Mouse (Mus musculus): ENCODE measurements around the gene Prps1l3. TPM values are rescaled to one million over a fixed set of nuclear protein-coding genes. Genes with fewer than 3 reads are reported as not detected.

Prps1l3 gene
- total RNA-seq (2014; rRNA removed): 40.1 and 41.1 TPM in 2 replicates
- 13.2 and 17.5 TPM in 2 replicates for polyA plus RNA-seq (2012; rRNA removed)

DNA sequence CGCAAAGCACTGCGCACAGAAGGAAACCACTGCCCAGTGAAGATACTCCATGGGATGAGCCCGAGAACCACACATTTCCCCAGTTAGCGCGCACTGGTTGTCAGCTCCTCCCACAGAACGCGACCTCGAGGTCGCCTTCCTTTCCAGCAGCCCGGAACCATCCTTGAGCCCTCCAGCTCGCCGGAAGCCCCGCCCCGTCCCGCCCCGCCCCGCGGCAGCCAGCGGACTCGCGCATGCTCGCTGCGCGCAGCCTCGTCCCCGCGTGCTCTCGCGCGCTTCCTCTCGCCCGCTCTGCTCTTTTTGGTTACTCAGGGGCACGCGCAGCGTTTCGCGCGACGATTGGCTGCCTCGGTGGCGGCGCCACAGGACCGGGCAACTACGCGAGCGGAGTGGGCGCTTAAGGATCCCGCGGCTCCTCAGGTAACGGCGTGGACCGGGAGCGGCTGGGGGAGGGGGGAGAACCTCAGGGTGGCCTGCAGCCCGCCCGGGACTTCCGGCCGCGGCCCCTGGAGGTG is at the start of gene Prps1l3, which contains the start of gene Mipol1:
TSS of gene Prps1l3 (plus strand) at position 221 of the 515 bp plus-strand sequence.
TSS of gene Mipol1 (plus strand) at position 236 of the 515 bp plus-strand sequence.
- Histone ChIP-seq H3K9ac (ENCODE audit: low read depth, low read length) (peak within 1 kb of the TSS; percentile 86), H3K4me3 (ENCODE audit: insufficient read depth, low read depth, low read length) (peak within 1 kb of the TSS; percentile 83), H3K27me3 (ENCODE audit: control insufficient read depth, insufficient read depth, low read length) (no peaks in the 10 kb centered on the region), H3K36me3 (ENCODE audit: control insufficient read depth, insufficient read depth, low read length) (no peaks in the 10 kb centered on the region), H3K4me1 (ENCODE audit: control insufficient read depth, insufficient read depth, low read length) (peaks cover 4% of the 10 kb centered on the region; the same call in 1 of the 2 replicates), H3K79me2 (ENCODE audit: control insufficient read depth, insufficient read depth, low read length) (no peaks in the 10 kb centered on the region; the same call in 1 of the 2 replicates), H3K27ac (replicated peaks; ENCODE audit: insufficient read depth, low read depth, low read length) (peak within 1 kb of the TSS; percentile 86)
- DNase-seq (ENCODE audit: extremely low read depth, low read depth, low spot score): peak; percentile 80
- WGBS: 1% methylated on average over 58 of the region's 58 CpGs
- TF ChIP-seq CTCF (IDR thresholded peaks at IDR 0.05; ENCODE audit: low read depth, low read length) (no peak), POLR2A (IDR thresholded peaks at IDR 0.05; ENCODE audit: extremely low read depth, insufficient read depth, low read length) (peak; percentile 52; the same call in 1 of the 2 replicates)

DNA sequence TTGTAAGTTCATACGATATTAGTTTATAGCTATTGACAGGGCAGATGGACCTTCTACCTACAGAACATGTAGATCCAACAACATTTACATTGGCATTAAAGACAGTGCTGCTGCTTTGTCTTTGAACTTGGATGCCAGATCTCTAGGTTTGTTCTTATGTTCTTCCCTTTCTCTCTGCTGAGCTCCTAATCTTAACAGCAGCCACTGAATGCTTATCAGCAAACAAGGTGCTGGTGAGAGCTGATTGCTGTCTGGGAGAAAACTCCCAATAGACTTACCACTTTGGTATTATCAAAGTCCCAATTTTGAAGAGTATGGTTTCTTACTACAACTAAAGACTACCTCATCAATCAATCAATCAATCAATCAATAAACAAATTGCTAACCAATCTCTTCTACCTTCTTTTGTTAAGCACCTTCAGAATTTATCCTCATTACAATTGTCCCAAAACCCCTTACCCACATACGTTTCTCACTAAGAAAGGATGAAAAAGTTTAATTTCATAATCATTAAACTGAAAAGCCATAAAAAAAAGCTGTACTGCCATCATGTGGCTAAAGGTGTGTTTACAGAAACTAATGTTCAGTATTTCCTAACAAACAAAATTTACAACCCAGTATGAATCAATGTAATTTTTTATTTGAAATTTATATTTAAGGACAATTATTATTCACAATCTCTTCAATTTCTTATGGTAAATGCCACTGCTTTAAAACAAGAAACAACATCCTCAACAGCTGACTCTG is 45.6 kb upstream of the Prps1l3 start:
- Histone ChIP-seq H3K79me2 (ENCODE audit: control insufficient read depth, insufficient read depth, low read length) (no peaks in the 10 kb centered on the region; the same call in 1 of the 2 replicates), H3K36me3 (ENCODE audit: control insufficient read depth, insufficient read depth, low read length) (no peaks in the 10 kb centered on the region), H3K27me3 (ENCODE audit: control insufficient read depth, insufficient read depth, low read length) (no peaks in the 10 kb centered on the region), H3K4me1 (ENCODE audit: control insufficient read depth, insufficient read depth, low read length) (no peaks in the 10 kb centered on the region), H3K27ac (replicated peaks; ENCODE audit: insufficient read depth, low read depth, low read length) (no peak overlapping the region), H3K9ac (ENCODE audit: low read depth, low read length) (no peak overlapping the region), H3K4me3 (ENCODE audit: insufficient read depth, low read depth, low read length) (no peak overlapping the region)
- no peak for DNase-seq (ENCODE audit: extremely low read depth, low read depth, low spot score)
- TF ChIP-seq CTCF (IDR thresholded peaks at IDR 0.05; ENCODE audit: low read depth, low read length): no peak
- no peak for TF ChIP-seq POLR2A (IDR thresholded peaks at IDR 0.05; ENCODE audit: extremely low read depth, insufficient read depth, low read length)
- WGBS: 74% methylated on average over 2 of the region's 2 CpGs

- no peak overlapping the region for H3K4me3 ChIP-seq (ENCODE audit: insufficient read depth, low read depth, low read length)
- no peak overlapping the region for H3K9ac ChIP-seq (ENCODE audit: low read depth, low read length)
- no peaks in the 10 kb centered on the region for H3K36me3 ChIP-seq (ENCODE audit: control insufficient read depth, insufficient read depth, low read length)
- no peaks in the 10 kb centered on the region for H3K27me3 ChIP-seq (ENCODE audit: control insufficient read depth, insufficient read depth, low read length)
- H3K27ac ChIP-seq (replicated peaks; ENCODE audit: insufficient read depth, low read depth, low read length): no peak overlapping the region
- DNase-seq (ENCODE audit: extremely low read depth, low read depth, low spot score): peak; percentile 34
- 3% methylated on average over 1 of the region's 1 CpGs for WGBS
- TF ChIP-seq CTCF (IDR thresholded peaks at IDR 0.05; ENCODE audit: low read depth, low read length): peak; percentile 49
- no peak for TF ChIP-seq POLR2A (IDR thresholded peaks at IDR 0.05; ENCODE audit: extremely low read depth, insufficient read depth, low read length)
- H3K79me2 ChIP-seq (ENCODE audit: control insufficient read depth, insufficient read depth, low read length): no peaks in the 10 kb centered on the region; the same call in 1 of the 2 replicates
- H3K4me1 ChIP-seq (ENCODE audit: control insufficient read depth, insufficient read depth, low read length): no peaks in the 10 kb centered on the region
Observed at GRCm38 (mm10) chr12:57185475-57185874, 44.7 kb upstream of the Prps1l3 start.

DNA sequence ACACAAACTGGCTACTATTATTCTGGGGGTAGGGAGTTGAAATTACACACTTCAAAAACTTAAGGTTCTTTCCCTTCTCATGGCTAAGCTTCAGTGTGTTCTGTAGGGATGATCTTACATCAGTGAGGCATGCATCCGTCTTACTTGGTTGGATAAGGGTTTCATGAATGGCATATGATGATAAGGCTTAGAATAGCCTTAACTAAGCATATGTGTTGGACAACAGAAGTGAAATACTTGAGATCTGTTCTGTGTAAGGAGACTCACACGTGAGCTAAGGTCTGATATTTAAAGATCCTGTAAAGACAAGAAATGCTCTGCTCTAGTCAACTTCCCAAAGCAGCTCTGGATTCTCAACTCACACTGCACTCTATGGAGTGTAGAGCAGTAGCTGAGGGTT is 44.1 kb upstream of the Prps1l3 start:
- H3K27ac ChIP-seq (replicated peaks; ENCODE audit: insufficient read depth, low read depth, low read length): no peak overlapping the region
- no peak for DNase-seq (ENCODE audit: extremely low read depth, low read depth, low spot score)
- TF ChIP-seq POLR2A (IDR thresholded peaks at IDR 0.05; ENCODE audit: extremely low read depth, insufficient read depth, low read length) (no peak), CTCF (IDR thresholded peaks at IDR 0.05; ENCODE audit: low read depth, low read length) (no peak)
- no peak overlapping the region for H3K4me3 ChIP-seq (ENCODE audit: insufficient read depth, low read depth, low read length)
- no peak overlapping the region for H3K9ac ChIP-seq (ENCODE audit: low read depth, low read length)
- 87% methylated on average over 2 of the region's 2 CpGs for WGBS
- no peaks in the 10 kb centered on the region; the same call in 1 of the 2 replicates for H3K79me2 ChIP-seq (ENCODE audit: control insufficient read depth, insufficient read depth, low read length)
- no peaks in the 10 kb centered on the region for H3K27me3 ChIP-seq (ENCODE audit: control insufficient read depth, insufficient read depth, low read length)
- no peaks in the 10 kb centered on the region for H3K36me3 ChIP-seq (ENCODE audit: control insufficient read depth, insufficient read depth, low read length)
- no peaks in the 10 kb centered on the region for H3K4me1 ChIP-seq (ENCODE audit: control insufficient read depth, insufficient read depth, low read length)

DNA sequence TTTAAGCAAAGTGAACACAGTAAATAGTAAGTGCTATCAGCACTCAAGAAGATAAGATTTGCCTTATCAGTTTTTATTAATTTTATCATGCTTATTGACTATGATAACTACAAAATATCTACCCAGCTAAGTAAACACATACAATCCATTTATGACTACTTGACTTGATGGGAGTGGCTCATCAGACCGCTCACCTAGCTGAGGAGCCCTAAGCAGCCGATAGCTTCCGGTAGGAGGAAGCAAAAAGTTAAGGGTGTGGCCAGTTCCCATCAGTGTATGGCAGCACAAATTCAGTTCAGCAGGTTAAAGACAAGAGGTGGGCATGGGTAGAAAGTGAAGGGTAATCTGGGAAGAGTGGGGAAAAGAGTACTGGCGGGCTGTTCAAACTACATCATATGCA is 43.2 kb upstream of the Prps1l3 start:
- H3K36me3 ChIP-seq (ENCODE audit: control insufficient read depth, insufficient read depth, low read length): no peaks in the 10 kb centered on the region
- no peak overlapping the region for H3K27ac ChIP-seq (replicated peaks; ENCODE audit: insufficient read depth, low read depth, low read length)
- H3K4me3 ChIP-seq (ENCODE audit: insufficient read depth, low read depth, low read length): no peak overlapping the region
- H3K27me3 ChIP-seq (ENCODE audit: control insufficient read depth, insufficient read depth, low read length): no peaks in the 10 kb centered on the region
- no peaks in the 10 kb centered on the region; the same call in 1 of the 2 replicates for H3K79me2 ChIP-seq (ENCODE audit: control insufficient read depth, insufficient read depth, low read length)
- H3K4me1 ChIP-seq (ENCODE audit: control insufficient read depth, insufficient read depth, low read length): no peaks in the 10 kb centered on the region
- no peak for DNase-seq (ENCODE audit: extremely low read depth, low read depth, low spot score)
- no peak overlapping the region for H3K9ac ChIP-seq (ENCODE audit: low read depth, low read length)
- WGBS: 91% methylated on average over 4 of the region's 4 CpGs
- TF ChIP-seq CTCF (IDR thresholded peaks at IDR 0.05; ENCODE audit: low read depth, low read length): no peak
- TF ChIP-seq POLR2A (IDR thresholded peaks at IDR 0.05; ENCODE audit: extremely low read depth, insufficient read depth, low read length): no peak

Data from liver, adult 2 months (tissue).